Mouse (Mus musculus) hindlimb bud, embryonic 11.5 days (tissue): Measurements from ENCODE around the gene Zbtb20.
A peak's percentile ranks its signal among the peaks of the same experiment; 100 is the strongest.

Experiments used
- DNase-seq: peaks from one replicate; pipeline ENCODE4 v3.0.0-alpha.2; 2012; ENCODE audit warnings: low read depth, low spot score; ENCODE audit errors: extremely low spot score

The Zbtb20 gene

GRCm38 (mm10) chr16:43355776-43356645 lies 480.3 kb downstream of the Zbtb20 start:
- DNase-seq, result peak; percentile 42

GRCm38 (mm10) chr16:43359546-43359945 lies 483.9 kb downstream of the Zbtb20 start:
- DNase-seq, result no peak

GRCm38 (mm10) chr16:43360112-43360511 lies 484.4 kb downstream of the Zbtb20 start:
- no peak for DNase-seq

GRCm38 (mm10) chr16:43360838-43361480 lies 485.3 kb downstream of the Zbtb20 start:
- no peak for DNase-seq

GRCm38 (mm10) chr16:43362651-43363300 lies 487.1 kb downstream of the Zbtb20 start:
- DNase-seq, result no peak

- no peak for DNase-seq
Measured at GRCm38 (mm10) chr16:43363316-43363715, 487.6 kb downstream of the Zbtb20 start.

GRCm38 (mm10) chr16:43363751-43364515 lies 488.3 kb downstream of the Zbtb20 start:
- no peak for DNase-seq

GRCm38 (mm10) chr16:43364516-43364910 lies 488.8 kb downstream of the Zbtb20 start:
- DNase-seq, result no peak

GRCm38 (mm10) chr16:43365277-43365676 lies 489.6 kb downstream of the Zbtb20 start:
- DNase-seq, result no peak

GRCm38 (mm10) chr16:43370496-43371020 lies 494.9 kb downstream of the Zbtb20 start:
- no peak for DNase-seq

- no peak for DNase-seq
Measured at GRCm38 (mm10) chr16:43376782-43377181, 501.1 kb downstream of the Zbtb20 start.

GRCm38 (mm10) chr16:43379351-43380325 lies 504.0 kb downstream of the Zbtb20 start:
- DNase-seq, result no peak

- no peak for DNase-seq
Measured at GRCm38 (mm10) chr16:43381183-43381582, 505.5 kb downstream of the Zbtb20 start.

- no peak for DNase-seq
Measured at GRCm38 (mm10) chr16:43383149-43383740, 507.6 kb downstream of the Zbtb20 start.

GRCm38 (mm10) chr16:43384953-43385619 lies 509.4 kb downstream of the Zbtb20 start:
- DNase-seq, result no peak

GRCm38 (mm10) chr16:43385620-43386210 lies 510.0 kb downstream of the Zbtb20 start:
- no peak for DNase-seq

GRCm38 (mm10) chr16:43386426-43386825 lies 510.7 kb downstream of the Zbtb20 start:
- DNase-seq, result no peak

- no peak for DNase-seq
Measured at GRCm38 (mm10) chr16:43388389-43388788, 512.7 kb downstream of the Zbtb20 start.
